Mouse (Mus musculus) C2C12 (cell line): ENCODE results near the gene Il18bp.

Source experiments
- CTCF ChIP-seq: IDR thresholded peaks from one replicate; pipeline ENCODE4 v1.5.1; 2011; ENCODE audit not compliant: control insufficient read depth, insufficient read depth, insufficient read length
- MAX ChIP-seq: IDR thresholded peaks from one replicate; pipeline ENCODE4 v1.6.1; 2011; ENCODE audit warnings: mild to moderate bottlenecking, control low read depth
- MYOD1 ChIP-seq: IDR thresholded peaks from one replicate; pipeline ENCODE4 v1.6.1; 2011; ENCODE audit warnings: low read depth; ENCODE audit not compliant: control insufficient read depth, insufficient read length

DNA sequence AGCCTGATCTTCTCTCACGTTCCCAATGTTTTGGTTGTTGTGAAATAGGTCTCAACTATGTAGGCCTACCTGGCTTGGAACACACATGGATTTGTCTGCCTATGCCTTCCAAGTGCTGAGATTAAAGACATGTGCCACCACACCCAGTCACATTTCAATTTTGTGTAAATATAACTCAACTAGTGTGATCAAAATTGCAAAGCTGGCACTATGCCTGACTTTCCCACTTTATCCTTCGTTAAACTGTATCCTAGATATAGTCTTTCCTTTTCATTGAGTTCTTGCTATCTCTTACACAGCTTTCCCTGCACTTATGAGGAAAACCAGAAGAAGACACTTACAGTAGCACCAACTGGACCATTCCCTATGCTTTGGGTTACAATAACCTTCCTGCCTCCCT is 17.0 kb upstream of the Il18bp start:
- TF ChIP-seq MAX (no peak), CTCF (no peak), MYOD1 (no peak)
